Mouse (Mus musculus): ENCODE results near the gene Trappc5.
A peak's percentile ranks its signal among the peaks of the same experiment; 100 is the strongest.

Trappc5 gene

GRCm38 (mm10) chr8:3678831-3679230 lies 2.7 kb downstream of the Trappc5 start:
- DNase-seq, result no peak

- no peak for DNase-seq
Measured at GRCm38 (mm10) chr8:3679236-3679635, 3.1 kb downstream of the Trappc5 start.

DNA sequence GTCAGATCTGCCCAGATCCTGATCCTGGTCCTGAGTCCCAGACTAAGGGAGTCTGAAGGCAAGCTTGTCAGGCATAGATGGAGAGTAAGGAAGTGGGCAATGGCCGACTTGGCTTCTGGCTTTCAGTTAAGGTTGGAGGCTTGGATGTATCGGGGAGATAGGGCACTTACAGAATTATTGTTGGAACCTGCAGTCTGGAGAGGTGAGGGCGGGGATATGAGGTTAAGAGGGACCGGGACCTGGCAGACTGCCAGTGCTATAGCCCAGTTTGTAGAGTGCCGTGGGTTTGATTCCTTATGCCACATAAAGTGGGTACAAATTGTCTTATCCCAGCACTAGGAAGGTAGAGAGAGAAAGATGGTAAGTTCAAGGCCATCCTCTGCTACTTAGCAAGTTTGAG lies 3.6 kb downstream of the Trappc5 start:
- DNase-seq, result no peak

DNA sequence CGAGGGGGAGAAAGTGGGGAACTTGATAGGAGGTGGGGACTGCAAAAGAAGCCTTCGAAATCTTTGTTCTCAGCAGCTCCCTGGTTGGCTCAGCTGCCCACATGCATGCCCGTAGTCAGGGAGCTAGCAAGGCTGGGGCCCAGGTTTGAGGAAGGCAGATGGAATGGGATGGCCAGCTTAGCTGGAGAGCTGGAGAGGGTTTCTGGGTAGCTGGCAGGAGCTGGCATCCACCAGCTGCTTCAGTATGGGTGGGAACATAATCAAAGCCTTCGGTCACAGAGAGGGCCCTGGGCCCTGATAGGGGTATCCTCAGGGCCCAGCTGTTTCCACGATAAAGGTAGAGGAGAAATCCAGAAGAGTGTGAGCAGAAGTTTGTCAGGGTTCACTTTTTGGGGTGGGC lies 6.3 kb downstream of the Trappc5 start:
- no peak for DNase-seq

- no peak for DNase-seq
Measured at GRCm38 (mm10) chr8:3683408-3684176, 7.5 kb downstream of the Trappc5 start.

DNA sequence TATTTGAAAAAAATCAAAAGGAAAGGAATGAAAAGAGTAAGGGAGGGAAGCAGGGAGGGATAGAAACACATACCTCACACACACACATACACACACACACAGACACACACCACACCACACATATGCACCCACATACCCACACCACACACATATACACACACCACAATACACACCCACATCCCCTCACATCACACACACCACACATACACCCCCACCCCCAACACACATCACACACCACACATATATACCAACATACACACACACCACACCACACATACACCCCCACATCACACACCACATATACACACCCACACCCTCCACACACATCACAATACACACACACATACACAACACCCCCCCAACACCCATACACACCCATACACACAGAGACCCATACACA lies 8.4 kb downstream of the Trappc5 start:
- no peak for DNase-seq

GRCm38 (mm10) chr8:3685422-3685821 lies 9.3 kb downstream of the Trappc5 start:
- DNase-seq, result no peak

DNA sequence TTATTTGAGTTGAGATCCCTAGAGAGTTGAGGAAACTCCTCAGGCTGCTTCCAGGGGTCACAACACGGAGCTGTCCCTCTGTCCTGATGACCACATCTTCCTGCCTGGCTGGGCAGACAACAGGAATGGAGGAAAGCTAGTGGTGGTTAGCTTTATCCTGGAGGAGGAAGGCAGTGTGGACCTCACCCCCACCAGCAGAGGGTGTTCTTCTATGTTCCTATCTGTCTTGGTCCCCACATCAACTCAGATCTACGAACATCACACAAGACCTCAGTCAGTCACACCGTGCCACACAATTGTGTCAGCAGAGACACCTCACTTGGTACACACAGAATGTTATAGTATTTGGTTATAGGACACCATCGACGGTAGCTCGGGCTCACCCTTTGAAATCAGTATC lies 11.4 kb downstream of the Trappc5 start:
- DNase-seq, result no peak

- DNase-seq, result no peak
Measured at GRCm38 (mm10) chr8:3690774-3691173, 14.7 kb downstream of the Trappc5 start.

- no peak for DNase-seq
Measured at GRCm38 (mm10) chr8:3694121-3694520, 18.0 kb downstream of the Trappc5 start, which contains the start of gene Fcer2a. Gene Fcer2a, minus strand, starts transcription at chr8:3694175.

DNA sequence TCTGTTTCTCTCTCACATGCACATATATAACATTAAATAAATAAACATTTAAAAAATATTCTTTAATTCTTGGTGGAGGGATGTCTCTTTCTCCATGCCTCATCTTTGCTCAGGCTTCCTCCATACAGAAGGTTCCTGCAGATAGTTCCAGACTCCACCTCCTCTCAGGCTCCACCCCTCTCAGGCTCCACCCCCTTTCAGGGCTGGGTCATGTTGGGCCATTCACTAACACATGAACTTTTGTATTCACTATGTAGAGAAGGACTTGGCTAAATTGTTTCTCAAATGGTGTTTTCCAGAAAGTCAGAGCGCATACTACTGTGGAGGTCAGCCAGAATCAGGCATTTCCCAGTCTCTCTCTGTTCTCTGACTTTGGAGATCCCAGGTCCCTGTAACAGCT lies 25.4 kb downstream of the Trappc5 start:
- DNase-seq, result peak; percentile 43

DNA sequence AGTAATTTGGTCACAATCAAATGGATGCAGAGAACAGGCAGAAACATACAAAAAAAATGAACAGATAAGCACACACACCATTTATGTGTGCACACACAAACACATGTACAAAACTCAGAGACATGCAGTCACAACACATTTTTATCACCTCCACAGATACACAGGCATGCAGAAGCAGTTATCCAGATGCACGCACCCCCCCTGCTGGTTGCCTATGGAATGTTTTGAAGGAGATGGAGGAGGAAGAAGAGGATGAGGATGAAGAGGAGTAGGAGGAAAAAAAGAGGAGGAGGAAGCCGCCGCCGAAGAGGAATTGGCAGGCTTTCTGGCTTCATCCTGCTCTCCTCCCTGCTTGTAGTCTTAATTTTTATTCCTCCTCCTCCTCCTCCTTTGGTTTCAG lies 29.6 kb downstream of the Trappc5 start:
- peak; percentile 57 for DNase-seq

- DNase-seq, result no peak
Measured at GRCm38 (mm10) chr8:3707611-3708010, 31.5 kb downstream of the Trappc5 start.

DNA sequence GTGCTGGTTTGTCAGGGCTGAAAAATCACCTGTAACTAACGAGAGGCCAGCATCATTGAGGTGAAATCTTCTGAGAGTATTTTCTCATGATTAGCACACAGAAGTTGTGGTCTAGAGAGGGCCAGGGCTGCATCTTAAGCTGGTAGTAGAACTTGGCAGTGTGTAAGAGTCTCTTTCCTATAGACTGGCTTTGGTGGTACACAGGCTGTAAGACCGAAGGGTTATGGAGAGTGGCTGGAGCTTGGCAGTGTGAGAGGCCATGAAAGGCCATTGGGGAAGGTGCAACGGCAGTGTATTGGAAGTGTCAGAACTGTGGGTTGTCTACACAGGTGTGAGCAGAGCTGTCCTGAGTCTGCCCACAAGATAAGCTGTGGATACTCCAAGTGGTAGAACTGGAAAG lies 34.2 kb downstream of the Trappc5 start:
- no peak for DNase-seq

- peak; percentile 18 for DNase-seq
Measured at GRCm38 (mm10) chr8:3711646-3712045, 35.5 kb downstream of the Trappc5 start.

DNA sequence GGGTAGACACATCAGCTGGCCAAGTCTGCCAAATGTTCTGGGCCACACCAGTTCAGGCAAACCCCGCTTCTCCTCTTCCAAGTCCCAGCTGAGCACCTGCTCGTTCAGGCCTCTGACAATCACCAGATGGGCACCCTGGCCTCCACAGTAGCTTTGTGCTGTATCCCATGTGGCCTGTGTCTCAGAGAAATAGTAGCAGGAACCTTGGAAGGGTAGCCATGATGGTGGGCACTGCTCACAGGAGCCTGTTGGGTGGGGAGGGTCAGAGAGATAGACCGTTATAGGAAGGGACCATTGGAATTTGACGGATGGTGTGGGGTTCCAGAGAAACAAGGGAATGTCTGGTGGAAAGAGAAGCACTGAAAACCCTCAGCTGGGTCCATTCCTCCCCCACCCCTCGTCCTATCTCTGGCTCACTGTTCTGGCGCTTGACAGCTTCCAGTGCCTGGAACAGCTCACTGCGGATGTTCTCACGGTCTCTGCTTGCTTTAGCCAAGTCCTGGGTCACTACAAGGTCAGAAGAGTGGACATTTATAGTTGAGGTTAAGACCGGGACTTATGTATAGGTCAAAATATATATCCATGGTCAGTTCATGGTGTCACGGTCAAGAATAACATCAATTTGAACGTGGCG lies 41.3 kb downstream of the Trappc5 start:
- no peak for DNase-seq

DNA sequence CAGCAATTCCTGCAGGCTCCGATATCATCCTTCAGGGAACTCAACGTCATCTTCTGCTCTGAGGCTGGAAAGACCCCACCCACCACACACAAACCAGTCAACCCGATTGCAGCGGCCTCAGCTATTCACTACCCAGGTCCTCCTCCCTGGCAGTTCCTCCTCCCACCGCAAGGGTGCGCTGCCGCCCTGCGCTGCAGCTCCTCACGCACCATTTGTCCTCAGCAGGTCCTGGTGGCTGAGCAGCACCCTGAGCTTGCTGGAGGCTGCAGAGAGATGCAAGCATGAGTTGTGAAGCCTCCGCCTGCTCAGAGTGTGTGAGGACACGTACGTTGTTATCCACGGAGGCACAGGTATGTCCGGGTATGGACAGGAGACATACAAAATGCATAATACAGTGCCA lies 42.5 kb downstream of the Trappc5 start:
- peak; percentile 89 for DNase-seq

DNA sequence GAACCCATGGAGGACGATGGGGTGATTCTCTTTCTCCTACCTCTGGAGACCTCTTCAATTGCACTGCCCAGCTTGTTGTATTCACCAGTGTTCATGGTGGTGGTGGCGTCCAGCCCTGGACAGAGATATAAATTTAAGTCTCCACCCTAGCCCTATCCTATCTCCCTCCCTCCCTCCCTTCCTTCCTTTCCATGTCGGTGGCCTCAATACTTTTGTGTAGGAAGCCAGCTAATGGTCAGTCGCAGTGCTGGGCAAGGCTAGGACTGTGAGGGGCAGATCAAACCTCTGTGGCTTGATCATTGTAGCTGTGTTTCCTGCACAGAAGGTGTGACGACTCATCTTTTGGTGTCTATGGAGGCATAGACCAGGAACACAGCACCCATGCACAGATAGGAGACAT lies 44.5 kb downstream of the Trappc5 start, which contains the start of gene Clec4g:
Clec4g (minus strand) TSS at position 101 of the 400 bp plus-strand sequence.
- no peak for DNase-seq

- no peak for DNase-seq
Measured at GRCm38 (mm10) chr8:3721041-3721440, 44.9 kb downstream of the Trappc5 start.

Measured in thymus, postnatal 4 days (tissue).